Mouse (Mus musculus) cerebellum, adult 9-10 months (tissue): ENCODE measurements around the gene Uba52.
A peak's percentile ranks its signal among the peaks of the same experiment; 100 is the strongest.

Experiments
- DNase-seq: peaks from one replicate; pipeline ENCODE4 v3.0.0; 2022

Uba52 gene

DNA sequence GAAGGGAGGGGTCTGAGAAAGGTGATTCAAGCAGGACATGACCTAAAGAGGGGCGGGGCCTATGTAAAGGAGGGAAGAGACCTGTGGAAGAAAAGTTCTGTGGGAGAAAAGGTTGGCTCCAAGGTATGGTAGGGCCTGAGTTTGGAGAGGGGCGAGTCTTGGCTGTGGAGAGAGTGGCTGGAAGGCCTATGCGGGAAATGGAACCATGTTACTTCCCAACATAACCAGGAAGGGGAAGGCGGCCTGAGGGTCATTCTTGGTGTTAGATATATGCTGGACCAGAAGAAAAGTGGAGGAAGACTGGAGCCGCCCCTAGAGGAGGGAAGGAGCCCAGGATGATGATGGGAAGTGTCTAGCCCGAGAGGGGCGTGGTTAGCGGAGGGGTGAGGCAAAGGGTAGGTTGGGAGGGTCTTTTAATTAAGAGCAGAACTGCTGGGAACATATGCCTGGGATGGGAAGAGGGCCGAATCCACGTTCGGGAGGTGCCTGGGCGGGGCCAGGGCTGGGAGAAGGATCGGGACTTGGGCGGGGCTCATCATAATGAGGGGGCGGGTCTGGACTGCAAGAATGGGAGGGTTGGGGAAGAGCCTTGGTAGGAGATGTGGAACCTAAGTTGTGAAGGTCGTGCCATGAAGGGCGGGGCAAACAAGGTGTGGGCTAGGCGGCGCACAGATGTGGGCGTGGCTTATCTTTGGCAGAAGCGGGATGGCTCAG lies 33.2 kb downstream of the Uba52 start:
- DNase-seq: no peak

- peak; percentile 96 for DNase-seq
Measured at GRCm38 (mm10) chr8:70476333-70477268, 34.0 kb downstream of the Uba52 start, which contains the start of gene Klhl26. Gene Klhl26 (minus strand): TSS chr8:70476968.

- peak; percentile 80 for DNase-seq
Measured at GRCm38 (mm10) chr8:70471856-70472255, 38.7 kb downstream of the Uba52 start.

- no peak for DNase-seq
Measured at GRCm38 (mm10) chr8:70469938-70470337, 40.7 kb downstream of the Uba52 start.

- DNase-seq: no peak
Measured at GRCm38 (mm10) chr8:70469295-70469916, 41.2 kb downstream of the Uba52 start.

DNA sequence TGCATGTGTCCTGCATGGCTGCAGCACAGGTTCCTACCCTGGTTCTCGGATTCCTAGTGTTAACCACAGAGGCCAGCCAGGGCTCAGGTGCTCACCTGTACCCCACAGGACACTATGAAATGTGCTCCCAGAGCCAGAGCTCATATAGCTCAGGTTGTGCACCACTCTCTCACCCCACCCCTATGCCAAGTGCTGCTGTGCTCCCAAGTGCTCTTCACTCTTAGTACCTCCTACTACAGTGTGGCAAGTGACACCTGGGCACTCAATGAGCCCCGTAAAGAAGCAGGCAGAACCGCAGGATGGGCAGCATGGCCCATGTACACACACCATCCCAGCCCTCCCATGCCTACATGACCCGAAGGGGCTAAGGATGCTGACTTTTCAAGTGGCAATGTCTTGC lies 41.9 kb downstream of the Uba52 start:
- no peak for DNase-seq

DNA sequence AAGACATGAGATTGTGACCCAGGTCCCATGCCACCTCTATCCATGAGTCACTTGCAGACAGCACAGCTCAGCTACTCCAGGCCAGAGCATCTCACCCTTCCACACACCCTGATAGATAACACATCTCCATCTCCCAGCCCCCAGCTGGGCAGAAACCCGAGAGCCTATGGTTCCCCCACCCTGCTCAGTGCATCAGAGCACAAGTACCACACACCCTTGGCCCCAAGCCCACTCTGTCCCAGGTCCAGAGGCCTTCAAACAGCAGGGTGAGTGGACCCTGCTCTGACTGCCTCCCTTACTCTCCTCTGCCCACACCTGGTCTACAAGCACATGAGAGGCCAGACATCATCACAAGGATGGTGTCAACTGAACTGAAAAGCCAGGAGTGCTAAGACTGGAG lies 42.7 kb downstream of the Uba52 start:
- no peak for DNase-seq

DNA sequence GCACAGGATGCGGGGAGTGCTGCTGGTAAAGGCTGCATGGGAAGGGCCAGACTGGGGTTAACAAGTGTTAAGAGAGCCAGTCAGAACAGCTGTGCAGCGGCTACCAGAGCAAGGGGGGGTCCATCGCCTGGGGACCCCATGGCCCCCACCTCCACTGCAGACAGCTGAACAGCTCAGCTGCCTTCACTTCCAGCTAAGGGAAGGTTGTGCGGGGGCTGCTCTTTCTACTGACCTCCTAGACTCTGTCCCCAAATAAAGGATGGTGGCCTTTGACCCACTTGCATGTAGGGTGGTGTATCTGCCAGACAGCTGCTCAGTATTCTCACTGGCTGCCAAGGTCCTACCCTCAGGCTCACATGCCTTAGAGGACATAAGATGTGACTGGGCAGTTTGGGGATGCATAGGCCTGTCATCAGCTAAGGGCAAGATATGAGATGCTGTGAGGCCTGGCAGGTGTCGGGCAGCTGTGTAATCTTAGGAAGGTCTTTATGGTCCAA lies 43.3 kb downstream of the Uba52 start:
- DNase-seq: no peak

DNA sequence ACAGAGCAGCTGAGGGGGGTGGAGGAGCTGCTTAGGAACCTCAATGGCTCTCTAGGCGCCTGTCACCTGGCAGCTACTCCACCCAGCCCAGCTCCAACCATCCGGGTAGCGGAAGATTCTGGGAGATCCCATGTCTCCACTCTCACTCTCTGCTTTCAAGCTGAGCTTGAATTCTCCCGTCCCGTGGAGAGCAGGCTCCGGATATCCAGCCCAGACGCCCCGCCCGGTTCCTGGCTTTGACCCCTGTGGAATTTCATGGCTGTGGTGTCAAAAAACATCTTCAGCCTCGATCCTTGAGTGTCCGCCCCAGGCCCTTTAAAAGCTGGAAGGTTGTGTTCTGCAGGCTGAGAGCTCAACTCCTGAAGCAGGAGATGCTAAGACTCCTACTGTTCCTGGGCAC lies 43.8 kb downstream of the Uba52 start:
- no peak for DNase-seq

- DNase-seq: no peak
Measured at GRCm38 (mm10) chr8:70466305-70466704, 44.3 kb downstream of the Uba52 start.

DNA sequence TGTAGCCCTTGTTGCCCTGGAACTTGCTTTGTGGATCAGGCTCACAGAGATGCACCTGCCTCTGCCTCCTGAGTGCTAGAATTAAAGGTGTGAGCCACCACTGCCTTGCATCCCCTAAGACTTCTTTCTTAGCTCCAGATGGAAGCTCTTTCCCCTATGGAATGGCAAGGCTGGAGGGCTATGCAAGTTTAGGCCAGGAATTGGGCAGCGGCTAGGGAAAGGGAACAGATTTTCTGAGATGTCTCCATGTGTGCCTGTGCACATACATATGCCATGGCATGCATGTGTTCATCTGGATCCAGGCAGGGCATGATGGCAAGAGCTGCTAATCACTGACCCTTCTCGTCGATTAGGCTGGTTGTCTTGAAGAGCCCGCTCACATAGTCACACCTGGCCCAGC lies 44.9 kb downstream of the Uba52 start:
- DNase-seq: no peak

DNA sequence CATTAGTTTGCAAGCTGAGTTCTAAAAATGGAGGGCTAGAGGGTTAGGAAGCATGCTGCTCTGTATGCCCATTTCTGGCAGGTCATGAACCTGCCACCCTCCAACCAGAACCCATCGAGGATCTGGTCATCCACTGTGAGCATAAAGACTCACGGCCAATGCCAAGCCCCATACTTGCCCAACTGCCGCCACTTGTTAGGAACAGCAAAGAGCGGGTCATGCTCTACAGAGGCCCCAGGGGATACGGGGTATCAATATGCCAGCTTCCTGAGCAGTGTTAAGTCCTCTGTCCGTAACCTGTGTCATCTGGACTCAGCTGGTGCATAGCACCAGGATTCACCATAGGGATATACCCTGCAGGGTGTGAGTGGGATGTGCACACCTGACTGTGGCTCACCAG lies 46.4 kb downstream of the Uba52 start:
- DNase-seq: no peak

GRCm38 (mm10) chr8:70463306-70463705 lies 47.3 kb downstream of the Uba52 start:
- no peak for DNase-seq

GRCm38 (mm10) chr8:70462516-70462813 lies 48.1 kb downstream of the Uba52 start:
- no peak for DNase-seq

DNA sequence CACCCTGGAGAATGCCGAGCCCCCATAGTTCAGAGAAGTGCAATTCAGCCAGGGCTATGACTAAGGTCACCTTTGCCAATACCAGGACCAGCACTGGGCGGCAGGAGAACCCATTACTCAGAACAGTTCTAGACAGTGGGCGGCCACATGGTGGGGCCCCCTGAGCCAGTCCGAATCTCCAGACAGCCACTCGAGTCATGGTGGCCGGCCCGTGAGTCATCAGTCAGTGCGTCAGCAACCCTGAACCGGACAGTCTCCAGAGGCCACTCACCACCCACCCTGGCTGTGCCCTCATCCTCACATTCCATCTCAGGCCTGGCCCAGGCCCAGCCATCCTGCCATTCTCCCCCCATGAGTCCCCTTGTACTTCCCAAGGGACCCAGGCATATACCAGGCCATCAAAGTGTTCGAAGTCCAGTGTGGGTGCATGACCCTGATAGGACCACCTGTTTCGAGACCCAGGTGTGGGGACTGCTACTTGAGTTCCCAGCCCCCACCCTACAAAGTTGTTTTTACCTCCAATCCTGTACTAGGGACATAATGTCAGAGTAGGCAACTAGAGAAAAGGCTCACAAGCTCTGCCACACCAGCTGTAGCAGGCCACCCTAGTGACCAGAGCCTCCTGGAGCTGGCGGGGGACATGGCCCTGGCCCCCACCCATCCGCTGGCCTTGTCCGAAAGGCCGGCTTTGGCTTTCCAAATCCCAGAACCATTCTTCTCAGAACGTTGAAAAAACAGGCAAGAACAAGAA lies 48.7 kb downstream of the Uba52 start:
- no peak for DNase-seq

- peak; percentile 72 for DNase-seq
Measured at GRCm38 (mm10) chr8:70460606-70461005, 50.0 kb downstream of the Uba52 start.

DNA sequence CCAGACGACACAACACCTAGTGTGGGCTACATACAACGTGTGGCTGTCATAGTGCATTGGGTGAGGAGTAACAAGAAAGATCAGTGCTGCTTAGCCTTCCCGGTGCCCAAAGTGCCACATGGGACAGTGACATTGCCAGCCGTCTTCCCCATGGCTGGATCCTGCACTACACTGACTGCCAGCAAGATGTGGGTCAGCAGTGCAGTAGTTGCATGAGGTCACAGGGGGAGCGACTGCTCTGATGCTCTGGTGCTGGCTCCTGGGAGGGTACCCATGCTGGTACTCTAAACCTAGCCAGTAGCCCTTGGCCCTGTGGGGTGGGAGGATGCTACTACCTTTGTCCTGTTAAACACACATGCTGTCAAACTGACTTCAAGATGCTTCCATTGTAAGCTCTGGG lies 50.4 kb downstream of the Uba52 start:
- DNase-seq: no peak

DNA sequence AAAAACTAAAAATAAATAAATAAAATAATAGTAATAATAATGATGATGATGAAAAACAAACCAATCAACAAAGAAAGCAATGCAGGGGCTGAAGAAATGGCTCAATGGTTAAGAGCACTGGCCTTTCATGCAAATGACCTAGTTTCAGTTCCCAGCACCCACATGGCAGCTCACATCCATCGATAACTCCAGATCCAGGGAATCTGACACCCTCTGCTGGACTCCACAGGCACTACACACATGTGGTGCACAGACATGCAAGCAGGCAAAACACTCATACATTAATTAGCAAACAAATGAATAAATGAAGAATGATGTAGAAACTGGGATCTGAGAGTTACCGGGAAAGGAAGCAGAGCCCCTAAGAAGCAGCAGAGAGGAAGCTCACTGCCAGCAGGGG lies 51.0 kb downstream of the Uba52 start:
- DNase-seq: no peak

DNA sequence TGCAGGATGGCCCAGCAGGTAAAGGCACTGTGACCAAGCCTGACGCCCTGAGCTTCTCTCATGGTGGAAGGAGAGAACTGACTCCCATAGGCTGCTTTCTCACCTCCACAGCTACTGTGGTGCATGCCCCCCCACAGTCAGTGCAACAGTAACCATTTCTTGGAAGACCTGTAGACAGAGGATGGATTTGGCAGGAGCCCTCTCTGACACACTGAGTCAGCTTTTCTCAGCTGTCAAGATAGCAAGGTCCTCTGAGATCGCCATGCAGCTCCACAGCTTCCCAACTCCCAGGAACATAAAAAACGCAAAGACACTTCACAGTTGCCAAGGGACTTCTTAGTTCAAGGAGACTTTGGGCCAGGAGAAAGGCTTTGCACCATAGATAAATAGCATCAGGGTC lies 52.1 kb downstream of the Uba52 start:
- no peak for DNase-seq
